Comparison of ENCODE assay signal across 9 mouse cellular contexts in the genomic region with DNA sequence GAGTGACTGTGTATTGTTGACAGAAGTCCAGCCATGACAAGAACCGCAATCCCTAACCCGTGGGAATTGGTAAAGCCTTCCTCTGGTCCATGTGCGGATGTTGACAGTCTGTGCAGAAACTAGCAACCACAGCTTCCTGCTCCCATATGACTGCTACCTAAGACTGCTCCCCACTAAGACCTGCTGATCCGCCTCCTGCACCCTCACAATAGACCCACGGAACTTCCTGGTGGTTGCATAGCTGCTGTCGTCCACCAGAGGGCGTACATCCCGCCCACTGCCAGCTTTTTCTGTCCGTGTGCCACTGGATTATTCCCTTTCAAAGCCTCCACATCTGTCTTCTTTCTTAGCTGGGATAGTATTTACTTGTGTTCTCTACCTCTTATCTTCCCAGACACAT. TPM values are rescaled to one million over a fixed set of nuclear protein-coding genes. Genes with fewer than 3 reads are reported as not detected.
DNase-seq lines count a peak whose midpoint lies in the region; TF ChIP-seq lines count a peak whose summit lies in the region.
"Had no signal": no experiment of that assay in that cellular context is flagged by ENCODE, and none has a peak within 500 bp of the region (broad histone marks: within the 10 kb centered on the region; RNA-seq: fewer than 3 reads in every experiment).

No protein-coding gene starts in this region.

- DNase-seq in adrenal gland, adult 2 months = peak; percentile 35
- DNase-seq in adrenal gland, postnatal 4 days (ENCODE audit: low spot score in 2 of 2) = no peak
- DNase-seq in left cerebral cortex, adult 18-20 months (ENCODE audit: low spot score in 2 of 2) = peak; percentile 12 to 31
- no peak for DNase-seq in left cerebral cortex, adult 8-10 months (ENCODE audit: low spot score in 2 of 2)
- DNase-seq in adrenal gland, postnatal 25 days = peak; percentile 37
- peak; percentile 49 for DNase-seq in limb, embryonic 10.5 days (ENCODE audit: low spot score)
- peak; percentile 52 to 63 for DNase-seq in spleen, adult 2 months (ENCODE audit: low read depth in 1 of 2, low spot score in 2 of 2)
- no peak for DNase-seq in ovary, postnatal 10 days (ENCODE audit: low spot score)

- no peak overlapping the region for H3K27ac ChIP-seq in limb, embryonic 10.5 days
- H3K27ac ChIP-seq in spleen, adult 2 months (ENCODE audit: insufficient read depth, low read length) = 0 out of 2 replicates have a peak overlapping the region, but pooled peaks have one; percentile 28
- H3K27ac ChIP-seq: macrophage had no signal

- H3K36me3 ChIP-seq in limb, embryonic 10.5 days = no peaks in the 10 kb centered on the region
- H3K36me3 ChIP-seq in spleen, adult 2 months (ENCODE audit: control insufficient read depth, insufficient read depth, low read length) = no peaks in the 10 kb centered on the region

- TF ChIP-seq CTCF in spleen, adult 2 months (IDR thresholded peaks at IDR 0.05; ENCODE audit: extremely low read depth, insufficient read depth, insufficient read length, insufficient replicate concordance) = peak; percentile 89; the same call in 1 of the 2 replicates

- TF ChIP-seq POLR2A in spleen, adult 2 months (IDR thresholded peaks at IDR 0.05; ENCODE audit: low read depth, low read length) = no peak

- no peak overlapping the region for H3K4me3 ChIP-seq in limb, embryonic 10.5 days
- no peak overlapping the region for H3K4me3 ChIP-seq in spleen, adult 2 months (ENCODE audit: extremely low read depth, insufficient read depth, insufficient read length)

- 54% methylated on average over 9 of the region's 9 CpGs for WGBS in limb, embryonic 10.5 days
- WGBS in spleen, adult 2 months = 3% methylated on average over 9 of the region's 9 CpGs

- H3K4me1 ChIP-seq in limb, embryonic 10.5 days = 0 out of 2 replicates have a peak, but pooled peaks cover 4% of the 10 kb centered on the region
- peaks cover 3% of the 10 kb centered on the region for H3K4me1 ChIP-seq in spleen, adult 2 months (ENCODE audit: control insufficient read depth, insufficient read depth, insufficient read length)

- no peaks in the 10 kb centered on the region for H3K9me3 ChIP-seq in limb, embryonic 10.5 days (replicated peaks)

- H3K27me3 ChIP-seq in limb, embryonic 10.5 days (ENCODE audit: low read depth, poor library complexity, severe bottlenecking) = no peaks in the 10 kb centered on the region
- no peaks in the 10 kb centered on the region for H3K27me3 ChIP-seq in spleen, adult 2 months (ENCODE audit: control insufficient read depth, insufficient read depth, low read length)

RNA-seq across cellular contexts. Expression of a gene that starts 14.1 kb away (rescaled TPM):
- 1 to 10 TPM; 1.4 to 3.2 TPM for total RNA-seq in adrenal gland, adult 2 months (2021)
- polyA plus RNA-seq in adrenal gland, adult 2 months (2012; rRNA removed) = 1.6 TPM in 2 replicates
- total RNA-seq in adrenal gland, postnatal 4 days (2021) = 1 to 10 TPM in 1 of 2 experiments, under 1 TPM in 1; 0.87 to 1.1 TPM
- total RNA-seq in left cerebral cortex, adult 18-20 months (2021) = 1 to 10 TPM; 2.7 to 2.8 TPM
- 1 to 10 TPM; 3.2 to 4.4 (median 3.7) TPM for total RNA-seq in left cerebral cortex, adult 8-10 months (2022)
- total RNA-seq in adrenal gland, postnatal 25 days (2021) = 0.94 and 1.3 TPM in 2 replicates
- polyA plus RNA-seq in limb, embryonic 10.5 days (2016; fragmentation: Nextera tagmentation; extraction: Ambion mirVana) = 1.3 and 1.5 TPM in 2 replicates
- 34.7 and 37.3 TPM in 2 replicates for polyA plus RNA-seq in spleen, adult 2 months (2012; rRNA removed)

RNA-seq across cellular contexts. Expression of a gene that starts 17.2 kb away (rescaled TPM):
- total RNA-seq in adrenal gland, adult 2 months (2021) = 10 to 100 TPM in 1 of 2 experiments, 1 to 10 TPM in 1; 9.9 to 16.1 TPM
- polyA plus RNA-seq in adrenal gland, adult 2 months (2012; rRNA removed) = 16.0 and 19.9 TPM in 2 replicates
- total RNA-seq in adrenal gland, postnatal 4 days (2021) = 10 to 100 TPM; 16.8 to 23.4 TPM
- 1 to 10 TPM; 6.2 to 7.6 TPM for total RNA-seq in left cerebral cortex, adult 18-20 months (2021)
- 10 to 100 TPM in 1 of 4 experiments, 1 to 10 TPM in 3; 7.9 to 10.1 (median 8.8) TPM for total RNA-seq in left cerebral cortex, adult 8-10 months (2022)
- total RNA-seq in adrenal gland, postnatal 25 days (2021) = 5.5 and 6.4 TPM in 2 replicates
- polyA plus RNA-seq in limb, embryonic 10.5 days (2016; fragmentation: Nextera tagmentation; extraction: Ambion mirVana) = 4.8 and 7.7 TPM in 2 replicates
- 3.8 and 5.5 TPM in 2 replicates for polyA plus RNA-seq in spleen, adult 2 months (2012; rRNA removed)

Comparison
In these comparisons a context has a peak if more than half of its experiments do, and no peak if none do; other contexts are left out.
1. DNase-seq: peak in adrenal gland, adult 2 months (single experiment), left cerebral cortex, adult 18-20 months (2 of 2), adrenal gland, postnatal 25 days (single experiment), limb, embryonic 10.5 days (single experiment) and spleen, adult 2 months (2 of 2); none in adrenal gland, postnatal 4 days (0 of 2), left cerebral cortex, adult 8-10 months (0 of 2) and ovary, postnatal 10 days (single experiment).